Mouse (Mus musculus): ENCODE data around the gene Olfr1167. TPM values are rescaled to one million over a fixed set of nuclear protein-coding genes. Genes with fewer than 3 reads are reported as not detected.
"Not testable (repeated sequence)": the region's sequence is repeated elsewhere in the genome, so short reads cannot be mapped to it uniquely, and the experiment has no call there.

The Olfr1167 gene
- polyA plus RNA-seq (2016; fragmentation: Nextera tagmentation; extraction: Ambion mirVana), result not detected in 2 replicates

DNA sequence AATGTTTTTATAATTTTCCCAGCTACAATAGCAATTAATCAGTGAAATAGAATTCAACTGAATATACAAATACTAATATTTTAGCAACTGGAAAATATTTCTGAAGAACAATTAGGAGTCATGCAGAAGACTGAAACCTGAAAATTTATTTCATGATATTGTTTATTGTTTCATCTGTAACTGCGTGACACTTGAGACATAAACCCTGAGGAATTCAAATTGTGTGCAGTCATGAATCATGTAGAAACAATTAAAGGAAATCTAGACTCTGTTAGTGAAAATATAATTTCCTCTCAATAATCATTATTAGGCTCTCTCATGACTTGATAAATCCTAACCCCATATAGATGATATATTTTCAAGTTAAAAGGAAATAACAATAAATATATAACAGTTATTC is at the start of gene Olfr1167:
Gene Olfr1167 (minus strand): TSS at position 101 of the 400 bp plus-strand sequence.
- H3K27me3 ChIP-seq (ENCODE audit: poor library complexity, severe bottlenecking); DNase-seq (ENCODE audit: extremely low spot score, low spot score); H3K36me3 ChIP-seq (replicated peaks); H3K4me1 ChIP-seq; H3K27ac ChIP-seq; H3K9me3 ChIP-seq; H3K4me3 ChIP-seq: not testable (repeated sequence)
- WGBS, result 94% methylated on average over 1 of the region's 1 CpGs

DNA sequence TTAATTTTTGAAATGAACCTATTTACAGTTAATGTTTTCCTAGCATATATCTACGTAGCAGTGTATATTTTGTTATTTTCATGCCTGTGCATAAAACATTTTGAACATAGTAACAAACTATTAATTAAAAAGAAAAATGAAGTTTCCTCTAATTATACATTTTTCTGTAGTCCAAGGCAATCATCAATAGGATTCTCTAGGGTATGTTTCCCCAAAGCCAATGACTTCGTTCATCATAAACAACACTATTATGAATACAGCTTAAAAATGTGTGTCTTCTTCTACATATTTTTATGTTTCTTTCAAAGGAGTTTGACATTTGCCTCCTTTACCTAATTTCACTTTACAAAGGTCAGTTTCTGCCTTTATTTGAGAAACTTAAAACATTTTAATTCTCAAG is 26.6 kb upstream of the Olfr1167 start, which contains the start of gene Olfr1168:
Gene Olfr1168 (plus strand): TSS at position 301 of the 400 bp plus-strand sequence.
- Histone ChIP-seq H3K4me3 (no peak within 1 kb of the TSS), H3K36me3 (replicated peaks) (no peaks in the 10 kb centered on the region), H3K27ac (no peak within 1 kb of the TSS), H3K27me3 (ENCODE audit: poor library complexity, severe bottlenecking) (no peaks in the 10 kb centered on the region), H3K4me1 (no peaks in the 10 kb centered on the region), H3K9me3 (no peaks in the 10 kb centered on the region)
- DNase-seq (ENCODE audit: extremely low spot score, low spot score), result no peak
- 91% methylated on average over 2 of the region's 2 CpGs for WGBS

DNA sequence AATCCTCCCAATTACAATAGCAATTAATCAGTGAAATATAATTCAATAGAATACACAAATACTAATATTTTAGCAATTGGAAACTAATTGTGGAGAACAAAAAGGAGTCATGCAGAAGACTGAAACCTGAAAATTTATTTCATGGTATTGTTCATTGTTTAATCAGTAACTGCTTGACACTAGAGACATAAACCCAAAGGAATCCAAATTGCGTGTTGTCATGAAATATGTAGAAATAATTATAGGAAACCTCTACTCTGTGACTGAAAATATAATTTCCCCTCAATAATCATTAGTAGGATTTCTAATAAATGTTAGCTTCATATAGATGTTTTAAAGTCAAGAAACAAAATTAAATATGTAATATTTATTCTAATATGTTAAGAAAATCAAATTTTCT is 26.8 kb downstream of the Olfr1167 start, which contains the start of gene Olfr1166:
Gene Olfr1166 (minus strand): TSS at position 101 of the 400 bp plus-strand sequence.
- DNase-seq (ENCODE audit: extremely low spot score, low spot score), result no peak
- Histone ChIP-seq H3K27me3 (ENCODE audit: poor library complexity, severe bottlenecking) (no peaks in the 10 kb centered on the region), H3K9me3 (no peaks in the 10 kb centered on the region), H3K4me3 (no peak within 1 kb of the TSS), H3K4me1 (no peaks in the 10 kb centered on the region), H3K27ac (no peak within 1 kb of the TSS), H3K36me3 (replicated peaks) (no peaks in the 10 kb centered on the region)
- WGBS, result 98% methylated on average over 1 of the region's 1 CpGs

Other genes starting within 250 kb of the Olfr1167 start
- gene Olfr1155, start 210.1 kb downstream of the Olfr1167 start, polyA plus RNA-seq (2016; fragmentation: Nextera tagmentation; extraction: Ambion mirVana), result not detected in 2 replicates
- gene Olfr1156, start 202.1 kb downstream of the Olfr1167 start, polyA plus RNA-seq (2016; fragmentation: Nextera tagmentation; extraction: Ambion mirVana), result not detected in 2 replicates
- gene Olfr1157, start 186.9 kb downstream of the Olfr1167 start, polyA plus RNA-seq (2016; fragmentation: Nextera tagmentation; extraction: Ambion mirVana), result not detected in 2 replicates
- gene Olfr74, start 180.5 kb downstream of the Olfr1167 start, polyA plus RNA-seq (2016; fragmentation: Nextera tagmentation; extraction: Ambion mirVana), result not detected in 2 replicates
- not detected in 2 replicates for gene Olfr1158, start 165.1 kb downstream of the Olfr1167 start, polyA plus RNA-seq (2016; fragmentation: Nextera tagmentation; extraction: Ambion mirVana)
- gene Olfr1160, start 146.9 kb downstream of the Olfr1167 start, polyA plus RNA-seq (2016; fragmentation: Nextera tagmentation; extraction: Ambion mirVana), result not detected in 2 replicates
- not detected in 2 replicates for gene Olfr1161, start 132.4 kb downstream of the Olfr1167 start, polyA plus RNA-seq (2016; fragmentation: Nextera tagmentation; extraction: Ambion mirVana)
- gene Olfr73, start 117.5 kb downstream of the Olfr1167 start, polyA plus RNA-seq (2016; fragmentation: Nextera tagmentation; extraction: Ambion mirVana), result not detected in 2 replicates
- not detected in 2 replicates for gene Olfr1162, start 104.1 kb downstream of the Olfr1167 start, polyA plus RNA-seq (2016; fragmentation: Nextera tagmentation; extraction: Ambion mirVana)
- not detected in 2 replicates for gene Olfr1163, start 83.4 kb downstream of the Olfr1167 start, polyA plus RNA-seq (2016; fragmentation: Nextera tagmentation; extraction: Ambion mirVana)
- gene Olfr1164, start 61.2 kb downstream of the Olfr1167 start, polyA plus RNA-seq (2016; fragmentation: Nextera tagmentation; extraction: Ambion mirVana), result not detected in 2 replicates
- not detected in 2 replicates for gene Olfr1166, start 26.9 kb downstream of the Olfr1167 start, polyA plus RNA-seq (2016; fragmentation: Nextera tagmentation; extraction: Ambion mirVana)
- gene Olfr1168, start 26.7 kb upstream of the Olfr1167 start, polyA plus RNA-seq (2016; fragmentation: Nextera tagmentation; extraction: Ambion mirVana), result not detected in 2 replicates
- not detected in 2 replicates for gene Olfr1170, start 73.1 kb upstream of the Olfr1167 start, polyA plus RNA-seq (2016; fragmentation: Nextera tagmentation; extraction: Ambion mirVana)
- gene Olfr1173, start 124.7 kb upstream of the Olfr1167 start, polyA plus RNA-seq (2016; fragmentation: Nextera tagmentation; extraction: Ambion mirVana), result not detected in 2 replicates
- gene Olfr1174-ps, start 159.9 kb upstream of the Olfr1167 start, polyA plus RNA-seq (2016; fragmentation: Nextera tagmentation; extraction: Ambion mirVana), result not detected in 2 replicates
- not detected in 2 replicates for gene Olfr1175-ps, start 172.0 kb upstream of the Olfr1167 start, polyA plus RNA-seq (2016; fragmentation: Nextera tagmentation; extraction: Ambion mirVana)
- not detected in 2 replicates for gene Olfr1176, start 181.5 kb upstream of the Olfr1167 start, polyA plus RNA-seq (2016; fragmentation: Nextera tagmentation; extraction: Ambion mirVana)
- not detected in 2 replicates for gene Olfr1177-ps, start 191.3 kb upstream of the Olfr1167 start, polyA plus RNA-seq (2016; fragmentation: Nextera tagmentation; extraction: Ambion mirVana)
- not detected in 2 replicates for gene Olfr1178, start 231.9 kb upstream of the Olfr1167 start, polyA plus RNA-seq (2016; fragmentation: Nextera tagmentation; extraction: Ambion mirVana)

Measured in forebrain, embryonic 10.5 days (tissue).